Mouse (Mus musculus) gastrocnemius, postnatal 14 days (tissue): ENCODE measurements around the gene Tspan7. TPM values are rescaled to one million over a fixed set of nuclear protein-coding genes. Genes with fewer than 3 reads are reported as not detected.
A peak's percentile ranks its signal among the peaks of the same experiment; 100 is the strongest.

Experiments
- DNase-seq: peaks from one replicate; pipeline ENCODE4 v3.0.0; 2021; ENCODE audit warnings: mixed read lengths
- intact Hi-C: fragments of 180-260 bp; cut with DNase I; formaldehyde crosslinking; loops from one replicate; pipeline ENCODE4 v1.15.1; 2025; ENCODE audit warnings: low total_unique reads
- long read RNA-seq, 2 experiments: library from polyadenylated mRNA; stranded (forward); transcript quantifications; one replicate each; pipeline ENCODE4 v2.0.0; 2021
- total RNA-seq, 2 experiments: library from RNA; stranded (reverse); gene quantifications; 2 replicates each; pipeline ENCODE4 v1.2.3; 2021

The Tspan7 gene
- 100 to 1,000 TPM; 153 to 163 TPM for total RNA-seq
- long read RNA-seq, experiment 1, transcript Tspan7-201 (8 exons, 1,733 nt), result major isoform, 111 of 132 reads
- long read RNA-seq, experiment 1, partial matches to known transcripts, result 18 of 132 reads
- long read RNA-seq, experiment 1, other reads (novel, unspliced or antisense), result 3 of 132 reads
- long read RNA-seq, experiment 2, transcript Tspan7-201 (8 exons, 1,733 nt), result major isoform, 124 of 156 reads
- long read RNA-seq, experiment 2, partial matches to known transcripts, result 28 of 156 reads
- long read RNA-seq, experiment 2, other reads (novel, unspliced or antisense), result 4 of 156 reads

- intact Hi-C loops, result no loop called here
- DNase-seq, result peak; percentile 57
Observed at GRCm38 (mm10) chrX:10484872-10485569, at the start of gene Tspan7. Gene Tspan7, plus strand, starts transcription at chrX:10485158.

GRCm38 (mm10) chrX:10449323-10449980, 35.5 kb upstream of the Tspan7 start:
- intact Hi-C loops, result no loop called here
- no peak for DNase-seq

- intact Hi-C loops, result no loop called here
- no peak for DNase-seq
Observed at GRCm38 (mm10) chrX:10450143-10451060, 34.6 kb upstream of the Tspan7 start.

GRCm38 (mm10) chrX:10453798-10454197, 31.2 kb upstream of the Tspan7 start:
- intact Hi-C loops, result no loop called here
- DNase-seq, result no peak

GRCm38 (mm10) chrX:10457256-10457655, 27.7 kb upstream of the Tspan7 start:
- intact Hi-C loops, result no loop called here
- DNase-seq, result no peak

- DNase-seq, result no peak
- intact Hi-C loops, result no loop called here
Observed at GRCm38 (mm10) chrX:10477088-10477487, 7.9 kb upstream of the Tspan7 start.

GRCm38 (mm10) chrX:10479031-10479886, 5.7 kb upstream of the Tspan7 start:
- intact Hi-C loops, result no loop called here
- DNase-seq, result no peak

- intact Hi-C loops, result no loop called here
- no peak for DNase-seq
Observed at GRCm38 (mm10) chrX:10479943-10480342, 5.0 kb upstream of the Tspan7 start.

GRCm38 (mm10) chrX:10485664-10486211, 780 bp downstream of the Tspan7 start:
- intact Hi-C loops, result no loop called here

GRCm38 (mm10) chrX:10498580-10498979, 13.6 kb downstream of the Tspan7 start:
- intact Hi-C loops, result no loop called here
- DNase-seq, result no peak

More at GRCm38 (mm10) chrX:10485664-10486211, 780 bp downstream of the Tspan7 start:
- peak; percentile 29 for DNase-seq

GRCm38 (mm10) chrX:10502616-10503015, 17.7 kb downstream of the Tspan7 start:
- DNase-seq, result no peak
- intact Hi-C loops, result no loop called here

- intact Hi-C loops, result no loop called here
- no peak for DNase-seq
Observed at GRCm38 (mm10) chrX:10514417-10514816, 29.5 kb downstream of the Tspan7 start.

- no peak for DNase-seq
Observed at GRCm38 (mm10) chrX:10514971-10515370, 30.0 kb downstream of the Tspan7 start.

GRCm38 (mm10) chrX:10516448-10516847, 31.5 kb downstream of the Tspan7 start:
- no peak for DNase-seq
- intact Hi-C loops, result no loop called here

More at GRCm38 (mm10) chrX:10514971-10515370, 30.0 kb downstream of the Tspan7 start:
- intact Hi-C loops, result no loop called here

GRCm38 (mm10) chrX:10516925-10517324, 32.0 kb downstream of the Tspan7 start:
- intact Hi-C loops, result no loop called here
- DNase-seq, result no peak

GRCm38 (mm10) chrX:10517756-10518155, 32.8 kb downstream of the Tspan7 start:
- DNase-seq, result no peak
- intact Hi-C loops, result no loop called here

GRCm38 (mm10) chrX:10518510-10518909, 33.6 kb downstream of the Tspan7 start:
- intact Hi-C loops, result no loop called here
- no peak for DNase-seq

- intact Hi-C loops, result no loop called here
- no peak for DNase-seq
Observed at GRCm38 (mm10) chrX:10535450-10535849, 50.5 kb downstream of the Tspan7 start.
